Mouse (Mus musculus) megakaryocyte, embryonic 14.5 days (primary cell): ENCODE measurements around the gene Gpr183.

Experiments
- FLI1 ChIP-seq: IDR thresholded peaks from 2 replicates; pipeline ENCODE4 v1.6.1; 2012; ENCODE audit warnings: low read length, inconsistent platforms, mixed read lengths
- GATA1 ChIP-seq: IDR thresholded peaks from 3 replicates; pipeline ENCODE4 v1.6.1; 2012; ENCODE audit warnings: mixed read lengths, low read length, inconsistent platforms, borderline replicate concordance

DNA sequence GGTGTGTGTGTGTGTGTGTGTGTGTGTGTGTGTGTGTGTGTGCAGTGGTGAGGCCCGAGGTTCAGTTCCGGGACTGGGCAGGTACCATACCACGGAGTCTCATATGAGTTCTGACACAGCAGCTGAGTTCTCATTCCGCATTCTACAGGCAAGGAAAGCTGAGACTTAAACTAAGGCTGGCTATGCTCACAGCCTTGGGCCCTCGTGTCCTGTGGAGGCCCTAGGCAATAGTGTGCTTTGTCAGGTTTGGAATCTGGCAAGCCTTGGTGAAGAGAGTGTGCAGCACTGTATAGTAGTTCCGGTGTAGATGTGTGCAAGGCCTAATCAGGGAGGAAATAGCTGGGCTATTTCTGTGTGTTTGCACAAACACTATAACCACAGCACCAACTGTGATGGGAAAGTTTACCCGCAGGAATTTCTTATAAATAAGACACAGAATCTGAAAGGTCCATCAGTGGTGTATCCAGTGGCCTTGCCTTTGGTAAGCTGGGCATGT lies 61.6 kb downstream of the Gpr183 start:
- TF ChIP-seq GATA1, result no peak
- no peak for TF ChIP-seq FLI1
